Mouse (Mus musculus) forelimb bud, embryonic 11.5 days (tissue): ENCODE results near the gene Fasl.

Source experiments
- DNase-seq: peaks from one replicate; pipeline ENCODE4 v3.0.0-alpha.2; 2012; ENCODE audit warnings: low read depth, low spot score

Gene Fasl

GRCm38 (mm10) chr1:161761556-161761955 lies 26.7 kb downstream of the Fasl start:
- DNase-seq = no peak

- DNase-seq = no peak
Measured at GRCm38 (mm10) chr1:161756547-161756946, 31.7 kb downstream of the Fasl start.

GRCm38 (mm10) chr1:161751311-161751710 lies 37.0 kb downstream of the Fasl start:
- peak; percentile 6 for DNase-seq

- no peak for DNase-seq
Measured at GRCm38 (mm10) chr1:161750471-161751041, 37.7 kb downstream of the Fasl start.

- no peak for DNase-seq
Measured at GRCm38 (mm10) chr1:161748685-161749084, 39.6 kb downstream of the Fasl start.

GRCm38 (mm10) chr1:161748138-161748537 lies 40.2 kb downstream of the Fasl start:
- DNase-seq = peak; percentile 53

GRCm38 (mm10) chr1:161746542-161747302 lies 41.6 kb downstream of the Fasl start:
- no peak for DNase-seq

- no peak for DNase-seq
Measured at GRCm38 (mm10) chr1:161744855-161745254, 43.4 kb downstream of the Fasl start.

GRCm38 (mm10) chr1:161744209-161744608 lies 44.1 kb downstream of the Fasl start:
- no peak for DNase-seq

- no peak for DNase-seq
Measured at GRCm38 (mm10) chr1:161742481-161743267, 45.6 kb downstream of the Fasl start.

GRCm38 (mm10) chr1:161736848-161737247 lies 51.4 kb downstream of the Fasl start:
- peak; percentile 40 for DNase-seq

GRCm38 (mm10) chr1:161736255-161736654 lies 52.0 kb downstream of the Fasl start:
- no peak for DNase-seq

- DNase-seq = no peak
Measured at GRCm38 (mm10) chr1:161735465-161736046, 52.7 kb downstream of the Fasl start.

- no peak for DNase-seq
Measured at GRCm38 (mm10) chr1:161734741-161735211, 53.5 kb downstream of the Fasl start.

GRCm38 (mm10) chr1:161734314-161734713 lies 54.0 kb downstream of the Fasl start:
- no peak for DNase-seq
